Mouse (Mus musculus): ENCODE measurements around the gene Slc51b. TPM values are rescaled to one million over a fixed set of nuclear protein-coding genes. Genes with fewer than 3 reads are reported as not detected.

The Slc51b gene
- not detected for polyA plus RNA-seq (2015; fragmentation: Illumina TruSeq; extraction: RNeasy Lipid Tissue Mini Kit (QIAGEN cat#74804); ENCODE audit: insufficient read depth, low replicate concordance)

GRCm38 (mm10) chr9:65422760-65423501, at the start of gene Slc51b:
Slc51b (minus strand) TSS chr9:65422955.

GRCm38 (mm10) chr9:65460732-65461442, 38.1 kb upstream of the Slc51b start, which contains the start of gene Spg21:
Spg21 (plus strand) TSS chr9:65460947.

GRCm38 (mm10) chr9:65435671-65436301, 13.0 kb upstream of the Slc51b start, which contains the start of gene Mtfmt:
Mtfmt (plus strand) TSS chr9:65435782.

GRCm38 (mm10) chr9:65398279-65398678, 24.5 kb downstream of the Slc51b start, which contains the start of gene Rasl12:
Rasl12 (plus strand) TSS chr9:65398506.

GRCm38 (mm10) chr9:65391613-65391964, 31.2 kb downstream of the Slc51b start, which contains the start of gene Kbtbd13:
Kbtbd13 (minus strand) TSS chr9:65391652.

Other genes with a start within 250 kb of the Slc51b start
- gene Parp16, start 227.6 kb downstream of the Slc51b start, polyA plus RNA-seq (2015; fragmentation: Illumina TruSeq; extraction: RNeasy Lipid Tissue Mini Kit (QIAGEN cat#74804); ENCODE audit: insufficient read depth, low replicate concordance) = 6.8 TPM
- 10.2 TPM for gene Cilp, start 157.8 kb downstream of the Slc51b start, polyA plus RNA-seq (2015; fragmentation: Illumina TruSeq; extraction: RNeasy Lipid Tissue Mini Kit (QIAGEN cat#74804); ENCODE audit: insufficient read depth, low replicate concordance)
- gene Clpx, start 128.7 kb downstream of the Slc51b start, polyA plus RNA-seq (2015; fragmentation: Illumina TruSeq; extraction: RNeasy Lipid Tissue Mini Kit (QIAGEN cat#74804); ENCODE audit: insufficient read depth, low replicate concordance) = 33.0 TPM
- 26.4 TPM for gene Pdcd7, start 76.9 kb downstream of the Slc51b start, polyA plus RNA-seq (2015; fragmentation: Illumina TruSeq; extraction: RNeasy Lipid Tissue Mini Kit (QIAGEN cat#74804); ENCODE audit: insufficient read depth, low replicate concordance)
- gene Ubap1l, start 61.9 kb downstream of the Slc51b start, polyA plus RNA-seq (2015; fragmentation: Illumina TruSeq; extraction: RNeasy Lipid Tissue Mini Kit (QIAGEN cat#74804); ENCODE audit: insufficient read depth, low replicate concordance) = 0.33 TPM
- not detected for gene Kbtbd13, start 31.3 kb downstream of the Slc51b start, polyA plus RNA-seq (2015; fragmentation: Illumina TruSeq; extraction: RNeasy Lipid Tissue Mini Kit (QIAGEN cat#74804); ENCODE audit: insufficient read depth, low replicate concordance)
- gene Rasl12, start 24.4 kb downstream of the Slc51b start, polyA plus RNA-seq (2015; fragmentation: Illumina TruSeq; extraction: RNeasy Lipid Tissue Mini Kit (QIAGEN cat#74804); ENCODE audit: insufficient read depth, low replicate concordance) = 3.7 TPM
- 37.4 TPM for gene Mtfmt, start 12.8 kb upstream of the Slc51b start, polyA plus RNA-seq (2015; fragmentation: Illumina TruSeq; extraction: RNeasy Lipid Tissue Mini Kit (QIAGEN cat#74804); ENCODE audit: insufficient read depth, low replicate concordance)
- gene Spg21, start 38.0 kb upstream of the Slc51b start, polyA plus RNA-seq (2015; fragmentation: Illumina TruSeq; extraction: RNeasy Lipid Tissue Mini Kit (QIAGEN cat#74804); ENCODE audit: insufficient read depth, low replicate concordance) = 81.7 TPM
- not detected for gene Ankdd1a, start 97.2 kb upstream of the Slc51b start, polyA plus RNA-seq (2015; fragmentation: Illumina TruSeq; extraction: RNeasy Lipid Tissue Mini Kit (QIAGEN cat#74804); ENCODE audit: insufficient read depth, low replicate concordance)
- gene Plekho2, start 157.1 kb upstream of the Slc51b start, polyA plus RNA-seq (2015; fragmentation: Illumina TruSeq; extraction: RNeasy Lipid Tissue Mini Kit (QIAGEN cat#74804); ENCODE audit: insufficient read depth, low replicate concordance) = 46.8 TPM
- 2.4 TPM for gene Pif1, start 164.2 kb upstream of the Slc51b start, polyA plus RNA-seq (2015; fragmentation: Illumina TruSeq; extraction: RNeasy Lipid Tissue Mini Kit (QIAGEN cat#74804); ENCODE audit: insufficient read depth, low replicate concordance)
- 3.7 TPM for gene Rbpms2, start 206.7 kb upstream of the Slc51b start, polyA plus RNA-seq (2015; fragmentation: Illumina TruSeq; extraction: RNeasy Lipid Tissue Mini Kit (QIAGEN cat#74804); ENCODE audit: insufficient read depth, low replicate concordance)
- gene Oaz2, start 245.0 kb upstream of the Slc51b start, polyA plus RNA-seq (2015; fragmentation: Illumina TruSeq; extraction: RNeasy Lipid Tissue Mini Kit (QIAGEN cat#74804); ENCODE audit: insufficient read depth, low replicate concordance) = 70.3 TPM